Mouse (Mus musculus) myocyte (in vitro differentiated cells): ENCODE measurements at regions not wholly inside any gene's neighbourhood (a gene's known extent, or its start where the extent isn't known, plus 50 kb on each side); places are given as distances from the start of the nearest gene placed in this dataset.
A peak's percentile ranks its signal among the peaks of the same experiment; 100 is the strongest.

Experiments used
- H3K27me3 ChIP-seq: one replicate; pipeline ENCODE4 v1.6.1; 2011; ENCODE audit not compliant: control insufficient read depth, insufficient read depth, insufficient read length
- H3K36me3 ChIP-seq: one replicate; pipeline ENCODE4 v1.6.1; 2011; ENCODE audit not compliant: control insufficient read depth, insufficient read depth
- H3K4me2 ChIP-seq: one replicate; pipeline ENCODE4 v1.6.1; 2011; ENCODE audit warnings: low read depth, control low read depth
- H3K4me3 ChIP-seq: one replicate; pipeline ENCODE4 v1.5.1; 2011; ENCODE audit warnings: mild to moderate bottlenecking, control low read depth, moderate library complexity
- H3K79me2 ChIP-seq: one replicate; pipeline ENCODE4 v1.6.1; 2011; ENCODE audit not compliant: control insufficient read depth, insufficient read depth
- H3ac ChIP-seq: one replicate; pipeline ENCODE4 v1.6.1; 2011; ENCODE audit not compliant: control insufficient read depth, insufficient read length
- CEBPB ChIP-seq: IDR thresholded peaks from 2 replicates; pipeline ENCODE4 v1.6.1; 2011; ENCODE audit warnings: mild to moderate bottlenecking, moderate library complexity; ENCODE audit not compliant: poor library complexity, insufficient read depth, severe bottlenecking
- E2F4 ChIP-seq: IDR thresholded peaks from one replicate; pipeline ENCODE4 v1.6.1; 2011; ENCODE audit warnings: mild to moderate bottlenecking, control low read depth, moderate library complexity; ENCODE audit not compliant: insufficient read depth
- MAX ChIP-seq: IDR thresholded peaks from one replicate; pipeline ENCODE4 v1.6.1; 2011; ENCODE audit warnings: low read depth, mild to moderate bottlenecking, control low read depth
- MYOD1 ChIP-seq, 3 experiments: IDR thresholded peaks; one replicate each; pipeline ENCODE4 v1.6.1; 2011; ENCODE audit warnings: control low read depth in 2 of 3, low read depth in 2 of 3, mild to moderate bottlenecking in 2 of 3, moderate library complexity in 1 of 3; ENCODE audit not compliant: insufficient read length in 2 of 3, control insufficient read depth in 1 of 3
- MYOG ChIP-seq, 3 experiments: IDR thresholded peaks; one replicate each; pipeline ENCODE4 v1.6.1; 2011; ENCODE audit warnings: control low read depth in 2 of 3, low read depth in 2 of 3, mild to moderate bottlenecking in 2 of 3; ENCODE audit not compliant: insufficient read length in 2 of 3, control insufficient read depth in 1 of 3, insufficient read depth in 1 of 3
- POLR2A ChIP-seq: IDR thresholded peaks from one replicate; pipeline ENCODE4 v1.6.1; 2011; ENCODE audit warnings: low read depth, mild to moderate bottlenecking, control low read depth, moderate library complexity; ENCODE audit not compliant: insufficient read length
- POLR2AphosphoS2 ChIP-seq: IDR thresholded peaks from one replicate; pipeline ENCODE4 v1.6.1; 2011; ENCODE audit warnings: low read depth, control low read depth; ENCODE audit not compliant: insufficient read length
- REST ChIP-seq: IDR thresholded peaks from one replicate; pipeline ENCODE4 v1.6.1; 2011; ENCODE audit warnings: mild to moderate bottlenecking, control low read depth, moderate library complexity; ENCODE audit not compliant: insufficient read depth, insufficient read length
- SRF ChIP-seq: IDR thresholded peaks from one replicate; pipeline ENCODE4 v1.6.1; 2011; ENCODE audit warnings: low read depth; ENCODE audit not compliant: control insufficient read depth, insufficient read length
- TCF12 ChIP-seq: IDR thresholded peaks from one replicate; pipeline ENCODE4 v1.6.1; 2011; ENCODE audit warnings: mild to moderate bottlenecking, control low read depth; ENCODE audit not compliant: poor library complexity, insufficient read depth, severe bottlenecking
- TCF3 ChIP-seq: IDR thresholded peaks from one replicate; pipeline ENCODE4 v1.6.1; 2011; ENCODE audit warnings: low read depth, control low read depth; ENCODE audit not compliant: insufficient read length
- USF1 ChIP-seq: IDR thresholded peaks from one replicate; pipeline ENCODE4 v1.6.1; 2011; ENCODE audit warnings: low read depth, mild to moderate bottlenecking, control low read depth, moderate library complexity

GRCm38 (mm10) chr16:12359116-12359515, 375.2 kb downstream of the Shisa9 start:
- H3K4me3 ChIP-seq: no peak overlapping the region
- no peaks in the 10 kb centered on the region for H3K36me3 ChIP-seq
- no peaks in the 10 kb centered on the region for H3K27me3 ChIP-seq
- no peak overlapping the region for H3K4me2 ChIP-seq
- no peak overlapping the region for H3ac ChIP-seq
- TF ChIP-seq TCF3 (no peak), REST (peak; percentile 70)
- no peaks in the 10 kb centered on the region for H3K79me2 ChIP-seq

GRCm38 (mm10) chr16:12389545-12389944, 405.6 kb downstream of the Shisa9 start:
- Histone ChIP-seq H3ac (no peak overlapping the region), H3K4me3 (no peak overlapping the region), H3K27me3 (no peaks in the 10 kb centered on the region), H3K79me2 (no peaks in the 10 kb centered on the region), H3K4me2 (no peak overlapping the region), H3K36me3 (no peaks in the 10 kb centered on the region)
- TF ChIP-seq CEBPB (peak; percentile 35; the same call in 1 of the 2 replicates), MAX (no peak), POLR2AphosphoS2 (no peak)

- Histone ChIP-seq H3K27me3 (no peaks in the 10 kb centered on the region), H3K4me2 (no peak overlapping the region), H3K79me2 (no peaks in the 10 kb centered on the region), H3K4me3 (no peak overlapping the region), H3K36me3 (no peaks in the 10 kb centered on the region), H3ac (no peak overlapping the region)
- TF ChIP-seq MYOG (IDR thresholded peaks at IDR 0.05; ENCODE audit: control insufficient read depth in 1 of 3, insufficient read depth in 1 of 3, insufficient read length in 2 of 3, low read depth in 2 of 3) (no peak), REST (no peak), MAX (no peak), MYOD1 (IDR thresholded peaks at IDR 0.05; ENCODE audit: control insufficient read depth in 1 of 3, insufficient read length in 2 of 3, low read depth in 2 of 3) (no peak), TCF3 (no peak), USF1 (no peak), E2F4 (no peak), POLR2A (no peak), SRF (no peak), TCF12 (no peak), POLR2AphosphoS2 (no peak), CEBPB (no peak)
These were observed 451.8 kb downstream of the Shisa9 start for GRCm38 (mm10) chr16:12435697-12436221.

DNA sequence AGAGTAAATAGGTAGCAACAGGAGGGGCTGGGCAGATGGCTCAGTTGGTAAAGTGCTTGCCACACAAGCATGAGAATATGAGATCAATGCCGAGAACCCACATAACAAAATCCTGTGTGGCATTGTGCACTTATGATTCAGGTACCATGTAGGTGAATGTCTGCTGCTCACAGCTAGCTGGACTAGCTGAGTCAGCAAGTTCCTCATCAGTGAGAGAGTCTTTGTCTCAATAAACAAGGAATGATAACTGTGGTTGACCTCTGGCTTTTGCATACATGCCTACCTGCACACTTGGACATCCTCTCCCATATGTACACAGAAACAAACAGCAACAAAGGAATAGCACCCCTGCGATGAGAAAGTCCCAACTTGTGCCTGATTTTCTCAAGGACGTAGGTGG, 454.7 kb downstream of the Shisa9 start:
- H3K4me3 ChIP-seq: no peak overlapping the region
- TF ChIP-seq TCF3 (no peak), MAX (no peak), SRF (no peak)

DNA sequence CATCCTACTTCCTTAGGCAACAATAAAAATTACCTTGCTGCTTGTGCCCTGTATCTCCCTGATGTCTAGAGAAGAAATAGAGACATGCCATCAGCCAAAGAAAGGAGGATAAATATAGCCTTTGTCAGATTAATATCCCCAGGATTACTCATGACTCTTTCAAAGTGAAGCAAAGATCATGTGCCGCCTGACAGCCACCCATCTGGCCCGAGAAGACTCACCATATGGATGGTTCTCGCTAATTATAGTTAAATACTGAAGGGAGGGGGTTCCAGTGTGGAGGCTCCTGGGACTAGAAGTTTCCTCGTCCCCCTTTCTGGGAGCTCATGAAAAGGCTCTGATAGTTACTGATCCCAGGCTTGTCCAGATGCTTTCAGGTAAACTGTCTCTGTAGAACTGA, 470.9 kb downstream of the Shisa9 start:
- Histone ChIP-seq H3K4me3 (no peak overlapping the region), H3K4me2 (no peak overlapping the region), H3ac (no peak overlapping the region), H3K27me3 (no peaks in the 10 kb centered on the region), H3K79me2 (no peaks in the 10 kb centered on the region), H3K36me3 (no peaks in the 10 kb centered on the region)
- no peak for TF ChIP-seq REST
- TF ChIP-seq POLR2A: no peak
- TF ChIP-seq MYOG (IDR thresholded peaks at IDR 0.05; ENCODE audit: control insufficient read depth in 1 of 3, insufficient read depth in 1 of 3, insufficient read length in 2 of 3, low read depth in 2 of 3): no peak
- no peak for TF ChIP-seq E2F4
- TF ChIP-seq MYOD1 (IDR thresholded peaks at IDR 0.05; ENCODE audit: control insufficient read depth in 1 of 3, insufficient read length in 2 of 3, low read depth in 2 of 3): no peak
- TF ChIP-seq TCF3: no peak
- no peak for TF ChIP-seq POLR2AphosphoS2
- no peak for TF ChIP-seq USF1
- no peak for TF ChIP-seq SRF
- no peak for TF ChIP-seq CEBPB
- TF ChIP-seq MAX: no peak
- TF ChIP-seq TCF12: no peak

More for the DNA sequence above, 454.7 kb downstream of the Shisa9 start:
- Histone ChIP-seq H3K36me3 (no peaks in the 10 kb centered on the region), H3ac (no peak overlapping the region), H3K79me2 (no peaks in the 10 kb centered on the region), H3K27me3 (no peaks in the 10 kb centered on the region), H3K4me2 (no peak overlapping the region)
